Mouse (Mus musculus): Measurements from ENCODE around the gene Sncg. TPM values are rescaled to one million over a fixed set of nuclear protein-coding genes. Genes with fewer than 3 reads are reported as not detected.

The Sncg gene
- total and polyA plus RNA-seq, 3 experiments, result 0.21 to 0.50 (median 0.27) TPM

GRCm38 (mm10) chr14:34382921-34383704 lies 8.5 kb upstream of the Sncg start:
- in situ Hi-C loops (cut with MboI; ENCODE audit: low pct_ligation_motif_present, low pct_unique_long_range_greater_than_20kb, low sequenced_read_pairs), result no loop called here
- H3K4me1 ChIP-seq (ENCODE audit: control insufficient read depth in 1 of 2, insufficient read depth in 2 of 2), result peaks cover 9 to 20% of the 10 kb centered on the region in 2 experiments
- no peaks in the 10 kb centered on the region for H3K36me3 ChIP-seq (replicated peaks in 1 of 2; ENCODE audit: control insufficient read depth in 1 of 2, insufficient read depth in 1 of 2, low read length in 1 of 2)
- H3K4me3 ChIP-seq (replicated peaks in 1 of 3; ENCODE audit: low read depth in 2 of 3, low read length in 2 of 3, poor library complexity in 1 of 3), result no peak overlapping the region
- dilution Hi-C loops (cut with MboI; ENCODE audit: extremely low pct_ligation_motif_present, extremely low pct_unique_long_range_greater_than_20kb, low sequenced_read_pairs), result no loop called here
- no peak overlapping the region for H3K9ac ChIP-seq (ENCODE audit: insufficient read depth, low read depth)
- H3K9me3 ChIP-seq (replicated peaks; ENCODE audit: low read length), result no peaks in the 10 kb centered on the region
- no peaks in the 10 kb centered on the region for H3K79me2 ChIP-seq (replicated peaks; ENCODE audit: control insufficient read depth, extremely low read depth, insufficient read depth, poor library complexity, severe bottlenecking)
- TF ChIP-seq NRF1 (IDR thresholded peaks at IDR 0.05; ENCODE audit: low read depth, low read length) (no peak), GABPA (IDR thresholded peaks at IDR 0.05; ENCODE audit: insufficient replicate concordance, low read depth, low read length) (no peak), IRF4 (IDR thresholded peaks at IDR 0.05; ENCODE audit: low read depth, low read length) (no peak), ZC3H11A (IDR thresholded peaks at IDR 0.05; ENCODE audit: low read depth, low read length) (no peak), NELFE (IDR thresholded peaks at IDR 0.05; ENCODE audit: low read depth, low read length) (no peak), USF1 (IDR thresholded peaks at IDR 0.05; ENCODE audit: low read depth, low read length) (no peak), ZNF384 (IDR thresholded peaks at IDR 0.05; ENCODE audit: low read depth, low read length) (peak; percentile 71), MEF2A (IDR thresholded peaks at IDR 0.05; ENCODE audit: borderline replicate concordance, low read depth, low read length) (peak; percentile 83), JUND (conservative IDR thresholded peaks at IDR 0.05; ENCODE audit: low read depth, low read length) (peak; percentile 36; the same call in 1 of the 2 replicates), RAD21 (IDR thresholded peaks at IDR 0.05; ENCODE audit: low read depth, low read length) (no peak), USF2 (conservative IDR thresholded peaks at IDR 0.05; ENCODE audit: low read depth, low read length) (no peak)
- H3K4me2 ChIP-seq (ENCODE audit: insufficient read depth, low read depth, poor library complexity, severe bottlenecking), result no peak overlapping the region
- peak; percentile 24 for DNase-seq (ENCODE audit: extremely low read depth)
- no peaks in the 10 kb centered on the region for H3K27me3 ChIP-seq (replicated peaks)
- no peak overlapping the region for H3K27ac ChIP-seq (ENCODE audit: insufficient read depth, low read depth)

GRCm38 (mm10) chr14:34378560-34379331 lies 4.2 kb upstream of the Sncg start:
- H3K4me3 ChIP-seq (replicated peaks in 1 of 3; ENCODE audit: low read depth in 2 of 3, low read length in 2 of 3, poor library complexity in 1 of 3), result no peak overlapping the region
- H3K9me3 ChIP-seq (replicated peaks; ENCODE audit: low read length), result no peaks in the 10 kb centered on the region
- H3K36me3 ChIP-seq (replicated peaks in 1 of 2; ENCODE audit: control insufficient read depth in 1 of 2, insufficient read depth in 1 of 2, low read length in 1 of 2), result no peaks in the 10 kb centered on the region
- H3K4me2 ChIP-seq (ENCODE audit: insufficient read depth, low read depth, poor library complexity, severe bottlenecking), result no peak overlapping the region
- H3K9ac ChIP-seq (ENCODE audit: insufficient read depth, low read depth), result no peak overlapping the region
- no peaks in the 10 kb centered on the region for H3K79me2 ChIP-seq (replicated peaks; ENCODE audit: control insufficient read depth, extremely low read depth, insufficient read depth, poor library complexity, severe bottlenecking)
- DNase-seq (ENCODE audit: extremely low read depth), result no peak
- no peak overlapping the region for H3K27ac ChIP-seq (ENCODE audit: insufficient read depth, low read depth)
- no peaks in the 10 kb centered on the region for H3K27me3 ChIP-seq (replicated peaks)
- H3K4me1 ChIP-seq (ENCODE audit: control insufficient read depth in 1 of 2, insufficient read depth in 2 of 2), result peaks cover 9 to 20% of the 10 kb centered on the region in 2 experiments
- in situ Hi-C loops (cut with MboI; ENCODE audit: low pct_ligation_motif_present, low pct_unique_long_range_greater_than_20kb, low sequenced_read_pairs) (loop anchor here (10.0 kb wide), 2 partner anchors 186 to 294 kb away; partner anchors contain the start of gene Anxa8), dilution Hi-C loops (cut with MboI; ENCODE audit: extremely low pct_ligation_motif_present, extremely low pct_unique_long_range_greater_than_20kb, low sequenced_read_pairs) (no loop called here)
- TF ChIP-seq ZNF384 (IDR thresholded peaks at IDR 0.05; ENCODE audit: low read depth, low read length), result no peak
- TF ChIP-seq MAFK (IDR thresholded peaks at IDR 0.05; ENCODE audit: insufficient replicate concordance, low read length), result no peak
- TF ChIP-seq ELF1 (IDR thresholded peaks at IDR 0.05; ENCODE audit: low read depth, low read length), result peak; percentile 29; the same call in 1 of the 2 replicates
- no peak for TF ChIP-seq JUND (conservative IDR thresholded peaks at IDR 0.05; ENCODE audit: low read depth, low read length)
- peak; percentile 50 for TF ChIP-seq EP300 (IDR thresholded peaks at IDR 0.05; ENCODE audit: low read length)
- TF ChIP-seq MAX (IDR thresholded peaks at IDR 0.05; ENCODE audit: low read length), result peak; percentile 46; the same call in 1 of the 2 replicates
- TF ChIP-seq CHD1 (IDR thresholded peaks at IDR 0.05; ENCODE audit: low read depth, low read length), result peak; percentile 99
- no peak for TF ChIP-seq JUN (IDR thresholded peaks at IDR 0.05; ENCODE audit: insufficient read depth, low read depth, low read length)
- TF ChIP-seq UBTF (IDR thresholded peaks at IDR 0.05; ENCODE audit: low read depth, low read length), result no peak
- TF ChIP-seq MYC (IDR thresholded peaks at IDR 0.05; ENCODE audit: low read depth, low read length), result 0 out of 2 replicates have a peak, but pooled peaks have one; percentile 31
- no peak for TF ChIP-seq TBP (conservative IDR thresholded peaks at IDR 0.05; ENCODE audit: low read depth, low read length)
- TF ChIP-seq USF1 (IDR thresholded peaks at IDR 0.05; ENCODE audit: low read depth, low read length), result no peak
- TF ChIP-seq PAX5 (IDR thresholded peaks at IDR 0.05; ENCODE audit: low read length), result no peak
- TF ChIP-seq CTCF (conservative IDR thresholded peaks at IDR 0.05 in 1 of 2, IDR thresholded peaks at IDR 0.05 in 1 of 2; ENCODE audit: low read depth in 2 of 2, low read length in 2 of 2), result no peak
- TF ChIP-seq CHD2 (IDR thresholded peaks at IDR 0.05; ENCODE audit: low read length), result peak; percentile 22; the same call in 1 of the 2 replicates
- peak; percentile 79 for TF ChIP-seq BHLHE40 (IDR thresholded peaks at IDR 0.05; ENCODE audit: low read depth, low read length)
- TF ChIP-seq SIN3A (IDR thresholded peaks at IDR 0.05; ENCODE audit: low read length), result no peak
- peak; percentile 61; the same call in 1 of the 2 replicates for TF ChIP-seq TCF12 (IDR thresholded peaks at IDR 0.05; ENCODE audit: low read depth, low read length)
- TF ChIP-seq IRF4 (IDR thresholded peaks at IDR 0.05; ENCODE audit: low read depth, low read length), result peak; percentile 60; the same call in 1 of the 2 replicates
- peak; percentile 52; the same call in 1 of the 2 replicates for TF ChIP-seq MEF2A (IDR thresholded peaks at IDR 0.05; ENCODE audit: borderline replicate concordance, low read depth, low read length)
- no peak; the same call in 1 of the 2 replicates for TF ChIP-seq ETS1 (conservative IDR thresholded peaks at IDR 0.05; ENCODE audit: low read depth, low read length)
- TF ChIP-seq E2F4 (IDR thresholded peaks at IDR 0.05; ENCODE audit: insufficient replicate concordance, low read depth, low read length), result no peak
